Mouse (Mus musculus) inflammation-experienced regulatory T-cells, adult 6 months (primary cell): ENCODE data around the gene Mlec. TPM values are rescaled to one million over a fixed set of nuclear protein-coding genes. Genes with fewer than 3 reads are reported as not detected.
"Not testable (repeated sequence)": the region's sequence is repeated elsewhere in the genome, so short reads cannot be mapped to it uniquely, and the experiment has no call there.

Experiments
- ATAC-seq: one replicate; pipeline ENCODE4 v1.8.0; 2017
- polyA plus RNA-seq, 3 experiments: library from polyadenylated mRNA; unstranded; fragments of 100-300 nt; shearing (Covaris generic); gene quantifications; one replicate each; pipeline ENCODE4 v1.2.1; 2017

The Mlec gene
- polyA plus RNA-seq, 3 experiments from 2014 or later = 25.5 to 32.7 (median 30.3) TPM

- no peak for ATAC-seq
Measured at GRCm38 (mm10) chr5:115124690-115125089, 33.3 kb downstream of the Mlec start.

GRCm38 (mm10) chr5:115120978-115121377 is 37.0 kb downstream of the Mlec start:
- no peak for ATAC-seq

DNA sequence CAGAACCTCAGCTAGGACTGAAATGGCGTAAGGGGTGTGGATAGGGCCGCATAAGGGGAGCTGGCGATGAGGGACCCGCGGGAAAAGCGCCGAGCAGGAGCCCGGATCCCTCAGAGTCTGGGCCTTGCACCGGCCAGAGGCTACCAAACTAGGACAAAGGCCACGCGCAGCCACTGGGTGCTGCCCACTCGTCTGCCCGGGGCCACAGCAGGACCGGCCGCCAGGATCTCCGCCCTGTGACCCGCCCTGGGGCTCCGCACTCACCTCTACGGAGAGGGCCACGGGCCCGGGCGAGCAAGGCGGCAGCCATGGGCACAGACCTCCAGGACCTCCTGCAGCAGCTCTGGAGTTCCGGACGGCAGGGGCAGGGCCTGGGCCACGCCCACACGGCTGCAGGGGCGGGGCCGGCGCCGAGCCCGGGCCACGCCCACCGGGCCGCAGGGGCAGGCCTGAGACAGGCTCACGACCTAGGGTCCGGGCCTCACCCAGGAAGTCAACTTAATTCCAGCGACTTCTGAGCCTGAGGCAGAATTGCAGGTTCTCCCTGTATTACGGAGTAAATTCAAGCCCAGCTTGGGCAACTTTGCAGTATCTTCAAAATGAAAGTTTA is 38.9 kb downstream of the Mlec start, which contains the start of gene Acads:
Gene Acads (minus strand): TSS at position 386 of the 610 bp plus-strand sequence.
- peak; percentile 89 for ATAC-seq

DNA sequence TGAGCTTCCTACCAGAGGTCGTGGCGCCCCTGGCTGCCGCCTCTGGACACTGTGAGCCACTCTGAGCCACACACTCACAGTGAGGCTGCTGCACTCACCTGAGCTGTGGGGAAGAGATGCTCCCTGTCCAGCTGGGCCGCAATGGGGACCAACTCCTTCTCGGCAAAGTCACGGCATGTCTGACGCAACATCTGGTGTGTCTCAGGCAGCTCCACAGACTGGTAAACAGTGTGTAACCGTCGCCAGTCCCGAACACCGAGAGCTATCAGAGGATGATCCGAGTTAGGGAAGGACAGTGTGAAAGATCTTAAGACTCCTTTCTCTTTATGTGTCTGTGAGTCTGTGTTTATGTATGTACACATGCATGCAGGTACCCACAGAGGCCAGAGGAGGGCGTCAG is 40.5 kb downstream of the Mlec start:
- no peak for ATAC-seq

GRCm38 (mm10) chr5:115116426-115116825 is 41.6 kb downstream of the Mlec start:
- ATAC-seq = no peak

DNA sequence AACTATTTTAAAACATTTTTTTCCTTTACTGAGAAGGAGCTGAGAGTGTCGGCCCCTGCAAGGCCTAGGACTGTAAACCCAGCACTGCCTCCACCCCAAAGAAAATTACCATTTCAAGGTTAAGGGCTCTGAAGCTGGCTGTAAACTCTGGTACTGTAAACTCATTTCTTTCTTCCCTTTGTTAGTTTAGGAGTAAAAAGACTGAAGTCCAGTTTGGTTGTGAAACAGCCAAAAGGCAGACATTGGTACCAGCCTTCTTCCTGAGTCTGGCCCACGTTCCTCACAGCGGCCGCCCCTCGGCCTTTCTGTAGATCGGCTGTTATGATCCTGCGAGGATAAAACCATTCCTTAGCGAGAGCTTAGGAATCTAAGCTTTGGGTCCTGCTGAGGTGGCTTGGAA is 43.5 kb downstream of the Mlec start:
- ATAC-seq = no peak

- no peak for ATAC-seq
Measured at GRCm38 (mm10) chr5:115113244-115113643, 44.7 kb downstream of the Mlec start.

DNA sequence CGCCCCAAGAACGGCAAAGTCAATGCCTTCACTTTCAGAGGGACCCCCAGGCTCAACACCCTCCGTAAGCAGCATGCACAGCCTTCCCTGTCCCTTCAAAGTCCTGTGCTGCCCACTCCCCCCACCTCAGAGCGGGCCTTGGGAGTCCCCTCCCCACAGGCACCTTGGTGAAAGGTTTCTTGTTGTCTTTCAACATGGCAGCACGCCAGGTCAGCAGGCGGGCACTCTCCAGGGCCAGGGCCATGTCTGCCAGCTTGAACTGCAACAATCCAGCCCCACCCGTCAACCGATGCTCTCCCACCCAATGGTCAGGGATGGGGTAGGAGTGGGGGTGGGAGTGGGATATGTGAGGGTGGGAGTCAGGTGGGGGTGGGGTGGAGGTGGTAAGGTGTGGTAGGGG is 46.8 kb downstream of the Mlec start:
- no peak for ATAC-seq

DNA sequence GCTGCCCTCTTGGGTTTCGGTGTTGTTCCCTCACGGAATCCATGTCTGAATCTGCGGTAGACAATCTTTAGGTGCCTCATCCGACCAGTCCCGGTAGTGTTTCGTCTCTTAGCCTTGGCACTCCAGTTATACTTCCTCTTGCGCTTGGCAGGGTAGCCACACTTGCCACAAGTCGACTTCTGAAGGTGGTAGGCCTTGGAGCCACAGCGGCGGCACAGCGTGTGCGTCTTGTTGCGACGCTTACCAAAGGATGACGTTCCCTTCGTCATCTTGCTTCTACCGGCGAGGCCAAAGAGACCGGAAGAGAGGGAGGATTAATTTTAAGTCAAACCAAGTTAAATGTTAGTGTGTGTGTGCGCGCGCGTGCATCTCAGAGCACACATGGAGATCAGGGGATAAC is 54.7 kb downstream of the Mlec start:
- not testable (repeated sequence) for ATAC-seq

- ATAC-seq = no peak
Measured at GRCm38 (mm10) chr5:115102231-115102630, 55.7 kb downstream of the Mlec start.

- ATAC-seq = no peak
Measured at GRCm38 (mm10) chr5:115100473-115100872, 57.5 kb downstream of the Mlec start.

DNA sequence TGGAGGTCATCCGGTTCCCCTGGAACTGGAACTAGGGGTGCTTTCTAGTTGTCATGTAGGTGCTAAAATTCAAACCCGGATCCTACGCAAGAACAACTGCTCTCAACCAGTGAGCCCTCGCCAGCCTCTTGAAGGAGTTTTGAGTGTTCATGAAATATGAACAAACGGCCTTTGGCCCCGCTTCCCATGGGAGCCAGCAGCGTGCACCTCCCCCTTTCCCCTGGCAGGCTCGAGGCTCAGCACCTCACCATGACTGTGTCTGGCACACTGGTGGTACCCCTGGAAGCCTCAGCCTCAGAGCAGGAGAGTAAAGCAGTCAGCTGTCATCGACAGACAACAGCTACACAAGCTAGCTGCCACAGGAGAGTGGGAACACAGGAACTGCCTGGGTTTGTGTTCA is 58.0 kb downstream of the Mlec start:
- ATAC-seq = no peak

GRCm38 (mm10) chr5:115099530-115099929 is 58.4 kb downstream of the Mlec start:
- no peak for ATAC-seq

DNA sequence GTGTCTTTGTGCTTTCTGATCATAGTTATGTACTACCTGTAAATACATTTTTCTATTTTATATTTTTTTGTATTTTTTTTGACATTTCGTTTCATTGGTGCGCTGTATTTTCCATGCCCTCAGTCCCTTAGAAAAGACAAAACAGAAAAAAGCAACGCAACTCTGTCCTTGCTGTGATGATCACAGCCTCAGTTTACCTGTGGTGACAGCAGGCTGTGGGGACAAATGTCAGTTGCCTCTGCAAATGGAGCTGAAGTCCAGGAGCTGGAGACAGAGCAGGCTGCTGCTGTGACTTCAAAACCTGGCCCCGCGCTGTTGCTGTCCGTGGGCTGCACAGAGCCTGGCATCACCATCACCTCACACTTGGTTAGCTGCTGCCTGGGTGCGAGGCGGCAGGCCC is 59.8 kb downstream of the Mlec start, which contains the start of gene Gm10401:
Gene Gm10401 (minus strand): TSS at position 101 of the 400 bp plus-strand sequence.
- no peak for ATAC-seq

Other genes starting within 250 kb of the Mlec start
- 1 to 10 TPM; 1.9 to 3.9 (median 2.6) TPM for gene Oasl1, start 234.9 kb downstream of the Mlec start, polyA plus RNA-seq
- gene 2210016L21Rik, start 216.0 kb downstream of the Mlec start, polyA plus RNA-seq = 10 to 100 TPM; 33.3 to 49.6 (median 36.0) TPM
- under 1 TPM in 1 of 3 experiments, not detected in 2; 0.17 TPM for gene Hnf1a, start 187.1 kb downstream of the Mlec start, polyA plus RNA-seq
- 10 to 100 TPM; 13.6 to 17.2 (median 15.0) TPM for gene Sppl3, start 147.0 kb downstream of the Mlec start, polyA plus RNA-seq
- 10 to 100 TPM; 14.8 to 23.2 (median 18.5) TPM for gene Gm10401, start 59.9 kb downstream of the Mlec start, polyA plus RNA-seq
- gene Acads, start 38.8 kb downstream of the Mlec start, polyA plus RNA-seq = 10 to 100 TPM; 11.3 to 20.2 (median 18.8) TPM
- gene Unc119b, start 23.2 kb downstream of the Mlec start, polyA plus RNA-seq = 10 to 100 TPM; 15.9 to 27.8 (median 21.3) TPM
- not detected for gene Cabp1, start 36.2 kb upstream of the Mlec start, polyA plus RNA-seq
- gene Pop5, start 77.7 kb upstream of the Mlec start, polyA plus RNA-seq = 100 to 1,000 TPM; 116 to 141 (median 122) TPM
- 10 to 100 TPM; 29.8 to 37.7 (median 35.6) TPM for gene Rnf10, start 114.7 kb upstream of the Mlec start, polyA plus RNA-seq
- gene Coq5, start 121.5 kb upstream of the Mlec start, polyA plus RNA-seq = 10 to 100 TPM; 26.0 to 35.4 (median 31.6) TPM
- gene Dynll1, start 142.8 kb upstream of the Mlec start, polyA plus RNA-seq = 100 to 1,000 TPM; 360 to 571 (median 381) TPM
- gene Srsf9, start 169.0 kb upstream of the Mlec start, polyA plus RNA-seq = 10 to 100 TPM; 15.7 to 26.8 (median 26.5) TPM
- 10 to 100 TPM; 10.7 to 12.5 (median 11.3) TPM for gene Gatc, start 183.0 kb upstream of the Mlec start, polyA plus RNA-seq
- 10 to 100 TPM; 40.3 to 56.5 (median 51.5) TPM for gene Triap1, start 183.0 kb upstream of the Mlec start, polyA plus RNA-seq
- gene Cox6a1, start 190.8 kb upstream of the Mlec start, polyA plus RNA-seq = 100 to 1,000 TPM; 550 to 644 (median 560) TPM